Mouse (Mus musculus) liver, embryonic 11.5 days (tissue): ENCODE measurements at regions not wholly inside any gene's neighbourhood (a gene's known extent, or its start where the extent isn't known, plus 50 kb on each side); places are given as distances from the start of the nearest gene placed in this dataset.

ENCODE experiments used
- ATAC-seq: fragments of 200-750 bp; cut with Nextera tagmentation; replicated peaks from 2 replicates; pipeline ENCODE4 v1.8.0; 2017; ENCODE audit warnings: moderate number of reproducible peaks, mild to moderate bottlenecking, moderate TSS enrichment, moderate library complexity; ENCODE audit not compliant: low FRiP score
- DNase-seq: peaks from one replicate; pipeline ENCODE4 v3.0.0-alpha.2; 2017; ENCODE audit warnings: low spot score
- H3K27ac ChIP-seq: fragments of 300-500 bp; sonication (generic); 2 replicates; pipeline ENCODE4 v1.5.1; 2014; ENCODE audit warnings: mild to moderate bottlenecking, low read depth, low read length, control low read depth
- H3K27me3 ChIP-seq: fragments of 300-500 bp; sonication (generic); replicated peaks from 2 replicates; pipeline ENCODE4 v1.6.1; 2014; ENCODE audit warnings: low read length, mixed read lengths; ENCODE audit not compliant: control insufficient read depth, insufficient read depth
- H3K36me3 ChIP-seq: fragments of 300-500 bp; sonication (generic); 2 replicates; pipeline ENCODE4 v1.6.1; 2014; ENCODE audit warnings: mild to moderate bottlenecking, low read length, moderate library complexity, mixed read lengths; ENCODE audit not compliant: control insufficient read depth, insufficient read depth
- H3K4me1 ChIP-seq: fragments of 300-500 bp; sonication (generic); replicated peaks from 2 replicates; pipeline ENCODE4 v1.6.1; 2014; ENCODE audit warnings: low read length, mixed read lengths; ENCODE audit not compliant: control insufficient read depth, insufficient read depth
- H3K4me2 ChIP-seq: fragments of 300-500 bp; sonication (generic); 2 replicates; pipeline ENCODE4 v1.6.1; 2014; ENCODE audit warnings: mild to moderate bottlenecking, control low read depth, moderate library complexity
- H3K4me3 ChIP-seq: fragments of 300-500 bp; sonication (generic); 2 replicates; pipeline ENCODE4 v1.5.1; 2014; ENCODE audit warnings: low read depth, low read length, control low read depth
- H3K9ac ChIP-seq: fragments of 300-500 bp; sonication (generic); 2 replicates; pipeline ENCODE4 v1.6.1; 2014; ENCODE audit warnings: low read depth, low read length, control low read depth
- H3K9me3 ChIP-seq: fragments of 300-500 bp; sonication (generic); 2 replicates; pipeline ENCODE4 v1.6.1; 2016; ENCODE audit warnings: low read length, inconsistent platforms, mixed read lengths; ENCODE audit not compliant: control insufficient read depth
- WGBS: fragments of 180-500 bp; shearing (Covaris S2); extraction: QIAGEN DNeasy Blood & Tissue Kit; methylation state at CpG from one replicate; pipeline ENCODE4 v1.1.7; 2014; 5-methylcytosine and 5-hydroxymethylcytosine counted together

DNA sequence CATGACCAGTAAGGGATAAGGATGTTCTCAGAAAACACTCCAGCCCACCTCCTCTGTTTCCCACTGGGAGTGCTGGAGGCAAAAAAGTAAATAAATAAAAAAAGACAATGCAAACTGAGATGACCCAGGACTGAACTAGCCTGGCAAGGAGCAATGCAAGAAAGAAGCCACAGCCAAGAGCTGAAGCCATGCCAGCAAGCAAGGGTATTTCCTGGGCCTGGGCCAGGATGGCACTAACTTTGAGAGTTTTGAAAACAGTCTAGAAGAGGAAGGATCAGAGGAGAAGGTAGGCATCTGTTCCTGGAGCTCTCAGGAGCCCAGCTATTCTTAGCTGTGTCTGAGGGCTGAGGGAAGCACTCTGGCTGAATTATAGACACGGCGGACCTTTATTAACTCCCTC, 465.7 kb upstream of the Tbx3 start:
- no peaks in the 10 kb centered on the region for H3K36me3 ChIP-seq
- H3K27ac ChIP-seq: no peak overlapping the region
- 62% methylated on average over 2 of the region's 2 CpGs for WGBS
- DNase-seq: no peak
- ATAC-seq: no peak
- H3K4me2 ChIP-seq: no peak overlapping the region
- no peak overlapping the region for H3K4me3 ChIP-seq
- H3K4me1 ChIP-seq: peaks cover 2% of the 10 kb centered on the region
- H3K9me3 ChIP-seq: peaks cover 4% of the 10 kb centered on the region; the same call in 1 of the 2 replicates
- H3K9ac ChIP-seq: no peak overlapping the region
- no peaks in the 10 kb centered on the region for H3K27me3 ChIP-seq

DNA sequence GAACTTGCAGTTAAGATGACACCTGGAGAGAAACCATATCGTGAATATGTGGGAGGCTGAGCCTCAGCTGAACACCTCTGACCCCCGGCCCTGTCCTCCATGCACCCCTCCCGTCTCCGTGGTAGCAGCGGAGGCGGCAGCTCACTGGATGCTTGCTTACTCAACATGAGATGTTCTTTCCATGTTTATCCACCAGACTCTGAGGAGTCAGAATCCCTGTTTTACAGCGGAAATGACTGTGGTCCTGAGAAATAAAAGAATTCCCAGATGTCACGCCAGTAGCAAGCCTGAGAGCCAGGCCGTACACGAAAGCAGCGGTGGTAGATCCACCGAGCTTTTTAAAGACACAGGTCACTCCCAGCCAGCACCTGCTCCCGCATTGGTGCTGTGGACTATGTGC, 462.4 kb upstream of the Tbx3 start:
- H3K9ac ChIP-seq: no peak overlapping the region
- H3K9me3 ChIP-seq: peaks cover 4% of the 10 kb centered on the region; the same call in 1 of the 2 replicates
- no peak overlapping the region for H3K27ac ChIP-seq
- no peak overlapping the region for H3K4me3 ChIP-seq
- no peak for DNase-seq
- no peaks in the 10 kb centered on the region for H3K27me3 ChIP-seq
- no peak for ATAC-seq
- no peak overlapping the region for H3K4me2 ChIP-seq
- no peaks in the 10 kb centered on the region for H3K4me1 ChIP-seq
- no peaks in the 10 kb centered on the region for H3K36me3 ChIP-seq
- WGBS: 68% methylated on average over 13 of the region's 13 CpGs

DNA sequence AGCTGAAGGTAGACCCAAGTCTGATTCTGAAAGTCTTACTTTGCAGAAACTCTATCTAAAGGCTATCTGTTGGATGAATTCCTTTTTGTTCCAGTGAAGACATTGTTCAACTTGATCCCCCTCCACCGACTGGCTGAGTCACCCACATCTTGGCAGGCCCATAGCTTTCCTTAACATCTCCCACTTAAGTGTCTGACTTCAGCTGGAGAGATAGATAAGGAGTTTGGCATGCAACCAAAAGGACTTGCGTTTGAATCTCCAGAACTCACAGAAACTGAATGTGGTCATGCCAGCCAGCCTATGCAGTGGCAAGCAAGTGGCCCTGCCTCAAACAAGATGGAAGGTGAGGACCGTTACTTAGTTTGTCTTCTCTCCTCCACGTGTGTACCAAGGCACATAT, 457.3 kb upstream of the Tbx3 start:
- H3K27ac ChIP-seq: no peak overlapping the region
- H3K9me3 ChIP-seq: peaks cover 4% of the 10 kb centered on the region; the same call in 1 of the 2 replicates

DNA sequence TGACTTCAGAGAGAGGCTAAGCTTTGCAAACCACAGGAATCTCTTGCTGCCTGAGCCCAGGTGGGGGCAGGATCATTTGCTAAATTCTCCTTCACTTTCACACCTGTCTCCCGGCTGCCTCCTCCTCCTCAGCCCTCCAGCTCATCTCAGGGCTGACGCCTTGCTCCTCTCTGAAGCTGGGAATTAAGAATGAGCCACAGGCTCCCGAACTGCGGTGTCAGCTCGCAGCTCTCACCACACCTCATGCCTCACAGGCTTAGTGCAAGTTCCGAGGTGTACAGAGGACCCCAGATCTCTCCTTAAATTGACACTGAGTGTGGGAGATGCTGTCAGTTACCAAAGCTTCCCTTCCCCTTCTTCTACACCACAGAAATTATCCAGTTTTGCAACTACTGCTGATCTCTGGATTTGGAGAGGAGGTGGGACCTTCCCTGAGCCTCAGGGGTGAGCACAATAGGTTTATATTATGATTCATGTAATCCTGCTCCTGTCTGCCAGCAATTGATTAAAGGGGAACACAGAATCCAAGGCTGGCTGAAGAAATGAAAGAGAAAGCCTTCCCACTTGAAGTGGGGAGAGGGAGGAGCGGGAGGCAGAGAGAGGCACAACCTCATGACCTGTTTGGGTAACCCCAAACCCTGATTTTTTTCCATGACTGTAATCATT, 456.6 kb upstream of the Tbx3 start:
- no peak overlapping the region for H3K4me3 ChIP-seq
- H3K9ac ChIP-seq: no peak overlapping the region
- no peak for DNase-seq
- peaks cover 3% of the 10 kb centered on the region; the same call in 1 of the 2 replicates for H3K9me3 ChIP-seq
- WGBS: 36% methylated on average over 7 of the region's 7 CpGs
- H3K36me3 ChIP-seq: no peaks in the 10 kb centered on the region
- no peaks in the 10 kb centered on the region; the same call in 1 of the 2 replicates for H3K4me1 ChIP-seq
- H3K27me3 ChIP-seq: no peaks in the 10 kb centered on the region
- ATAC-seq: no peak
- no peak overlapping the region for H3K4me2 ChIP-seq
- H3K27ac ChIP-seq: no peak overlapping the region

More for the DNA sequence above, 457.3 kb upstream of the Tbx3 start:
- no peaks in the 10 kb centered on the region for H3K27me3 ChIP-seq
- H3K4me1 ChIP-seq: no peaks in the 10 kb centered on the region
- no peak overlapping the region for H3K9ac ChIP-seq
- ATAC-seq: no peak
- WGBS: 50% methylated on average over 4 of the region's 4 CpGs
- H3K4me3 ChIP-seq: no peak overlapping the region
- no peaks in the 10 kb centered on the region for H3K36me3 ChIP-seq
- no peak for DNase-seq
- no peak overlapping the region for H3K4me2 ChIP-seq

DNA sequence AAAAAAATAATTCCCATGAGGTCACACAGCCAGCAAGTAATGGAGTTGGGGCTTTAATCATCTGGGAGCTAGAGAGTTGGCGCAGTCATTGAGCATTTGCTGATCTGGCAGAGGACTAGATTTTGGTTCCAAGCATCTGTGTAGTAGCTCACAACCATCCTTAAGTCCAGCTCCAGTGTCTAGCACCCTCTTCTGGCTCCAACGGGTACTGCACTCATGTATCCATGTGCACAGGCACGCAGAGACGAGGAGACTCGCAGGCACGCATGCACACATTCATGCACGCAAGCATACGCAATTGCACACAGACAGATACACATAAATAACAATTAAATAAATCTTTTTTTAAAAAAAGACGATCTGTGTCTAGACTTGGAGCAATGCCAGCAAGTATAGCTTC, 455.5 kb upstream of the Tbx3 start:
- no peak overlapping the region for H3K4me2 ChIP-seq
- no peak overlapping the region for H3K4me3 ChIP-seq
- no peaks in the 10 kb centered on the region for H3K27me3 ChIP-seq
- 87% methylated on average over 9 of the region's 9 CpGs for WGBS
- no peaks in the 10 kb centered on the region; the same call in 1 of the 2 replicates for H3K4me1 ChIP-seq
- no peaks in the 10 kb centered on the region for H3K36me3 ChIP-seq
- DNase-seq (no peak), ATAC-seq (no peak)
- no peak overlapping the region for H3K9ac ChIP-seq
- H3K9me3 ChIP-seq: no peaks in the 10 kb centered on the region
- no peak overlapping the region for H3K27ac ChIP-seq

DNA sequence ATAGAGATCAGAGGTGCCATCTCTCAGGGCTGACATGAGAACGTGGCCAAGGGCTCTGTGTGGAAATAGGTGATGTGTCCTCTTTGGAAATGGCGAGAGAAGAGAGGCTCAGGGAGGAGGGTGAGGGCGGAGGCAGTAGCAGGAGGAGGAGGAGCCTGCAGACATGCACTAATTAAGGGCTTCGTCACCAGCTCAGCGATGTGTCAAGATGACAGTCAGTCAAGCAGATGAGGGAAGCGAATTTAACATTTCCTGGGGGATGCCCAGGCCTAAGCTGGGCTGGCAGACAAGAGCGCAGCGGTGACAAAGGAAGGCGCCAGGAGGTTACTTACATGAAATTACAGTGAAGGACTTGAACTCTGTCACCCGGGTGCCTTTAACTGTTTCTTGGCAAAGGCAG, 455.1 kb upstream of the Tbx3 start:
- H3K9ac ChIP-seq: no peak overlapping the region
- H3K4me2 ChIP-seq: no peak overlapping the region
- ATAC-seq (no peak), DNase-seq (no peak)
- no peaks in the 10 kb centered on the region; the same call in 1 of the 2 replicates for H3K4me1 ChIP-seq
- WGBS: 72% methylated on average over 10 of the region's 10 CpGs
- no peaks in the 10 kb centered on the region for H3K9me3 ChIP-seq
- H3K36me3 ChIP-seq: no peaks in the 10 kb centered on the region
- H3K27ac ChIP-seq: no peak overlapping the region
- no peak overlapping the region for H3K4me3 ChIP-seq
- H3K27me3 ChIP-seq: no peaks in the 10 kb centered on the region

DNA sequence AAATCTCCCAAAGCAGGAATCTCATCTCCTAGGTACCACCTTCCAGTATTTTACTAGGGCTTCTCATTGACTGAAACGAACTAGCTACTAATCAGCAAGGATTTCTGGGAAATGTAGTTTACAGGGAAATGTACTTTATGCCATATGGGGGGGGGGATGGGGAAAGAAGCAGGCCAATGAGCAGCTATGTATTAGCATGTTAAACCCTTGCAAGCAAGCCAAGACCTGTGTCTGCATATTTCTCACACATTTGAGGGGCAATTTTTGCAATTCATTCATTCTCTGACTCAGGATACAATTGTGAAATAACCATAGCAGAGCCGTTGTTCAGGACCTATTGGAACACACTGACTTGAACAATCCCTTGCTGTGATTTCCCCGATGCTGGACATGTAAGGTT, 454.3 kb upstream of the Tbx3 start:
- Histone ChIP-seq H3K4me1 (no peaks in the 10 kb centered on the region; the same call in 1 of the 2 replicates), H3K27ac (no peak overlapping the region), H3K4me3 (no peak overlapping the region), H3K9ac (no peak overlapping the region), H3K9me3 (no peaks in the 10 kb centered on the region), H3K36me3 (no peaks in the 10 kb centered on the region), H3K27me3 (no peaks in the 10 kb centered on the region), H3K4me2 (no peak overlapping the region)
- WGBS: 70% methylated on average over 3 of the region's 3 CpGs
- ATAC-seq (no peak), DNase-seq (no peak)

DNA sequence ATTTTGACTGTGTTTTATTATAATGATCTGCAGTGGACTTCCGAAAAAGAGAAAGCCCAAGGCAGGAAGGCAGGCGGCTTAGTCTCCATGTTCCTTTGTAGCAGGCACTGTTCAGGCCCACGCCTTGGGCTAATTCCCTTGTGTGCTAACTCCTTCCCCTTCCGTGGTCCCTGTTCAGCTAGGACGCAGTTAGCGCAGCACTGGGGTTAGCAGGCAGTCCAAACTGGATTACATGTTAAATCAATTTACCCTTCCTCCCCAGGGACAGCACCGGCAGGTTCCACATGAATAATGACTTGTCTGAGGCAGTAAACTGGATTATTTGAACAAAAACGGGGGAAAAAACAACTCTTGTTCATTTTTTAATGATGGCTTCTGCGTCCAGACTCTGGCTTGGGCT, 453.4 kb upstream of the Tbx3 start:
- Histone ChIP-seq H3K27ac (no peak overlapping the region), H3K9ac (no peak overlapping the region), H3K4me1 (no peaks in the 10 kb centered on the region; the same call in 1 of the 2 replicates), H3K36me3 (no peaks in the 10 kb centered on the region), H3K9me3 (no peaks in the 10 kb centered on the region), H3K4me2 (no peak overlapping the region), H3K4me3 (no peak overlapping the region), H3K27me3 (no peaks in the 10 kb centered on the region)
- no peak for ATAC-seq
- 72% methylated on average over 9 of the region's 9 CpGs for WGBS
- DNase-seq: no peak

DNA sequence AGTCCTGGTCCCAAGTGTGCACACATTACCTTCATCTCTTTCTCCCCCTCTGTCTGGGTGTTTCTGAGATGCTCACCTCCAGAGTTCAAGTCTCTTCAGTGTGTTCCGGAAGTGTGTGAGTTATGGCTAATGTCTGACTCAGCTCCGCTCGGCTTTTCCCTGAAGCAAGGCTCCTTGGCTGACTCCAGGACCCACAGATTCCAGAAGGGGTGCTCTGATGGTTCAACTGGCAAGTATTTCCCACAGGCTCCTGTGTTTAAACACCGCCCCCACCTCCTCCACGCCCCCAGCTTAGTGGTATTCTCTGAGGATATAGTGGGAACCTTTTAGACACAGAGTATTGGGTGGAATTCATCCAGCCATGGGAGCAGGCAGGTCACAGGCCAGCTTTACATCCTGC, 441.8 kb upstream of the Tbx3 start:
- Histone ChIP-seq H3K9me3 (no peaks in the 10 kb centered on the region), H3K4me3 (no peak overlapping the region), H3K9ac (no peak overlapping the region), H3K4me1 (no peaks in the 10 kb centered on the region), H3K4me2 (no peak overlapping the region), H3K27me3 (no peaks in the 10 kb centered on the region), H3K36me3 (no peaks in the 10 kb centered on the region), H3K27ac (no peak overlapping the region)
- 86% methylated on average over 5 of the region's 5 CpGs for WGBS
- ATAC-seq (no peak), DNase-seq (no peak)
